Mouse (Mus musculus) intestine, embryonic 16.5 days (tissue): ENCODE results near the gene Syt9. TPM values are rescaled to one million over a fixed set of nuclear protein-coding genes. Genes with fewer than 3 reads are reported as not detected.

Experiments
- ATAC-seq: fragments of 200-750 bp; cut with Nextera tagmentation; 2 replicates; pipeline ENCODE4 v1.8.0; 2017; ENCODE audit warnings: moderate TSS enrichment, moderate library complexity
- H3K27ac ChIP-seq: fragments of 300-500 bp; sonication (generic); 2 replicates; pipeline ENCODE4 v1.5.1; 2014; ENCODE audit warnings: mild to moderate bottlenecking, low read length
- H3K27me3 ChIP-seq: fragments of 300-500 bp; sonication (generic); replicated peaks from 2 replicates; pipeline ENCODE4 v1.6.1; 2014; ENCODE audit warnings: low read length, control low read depth, mixed read lengths; ENCODE audit not compliant: control insufficient read depth, insufficient read depth
- H3K36me3 ChIP-seq: fragments of 300-500 bp; sonication (generic); 2 replicates; pipeline ENCODE4 v1.6.1; 2014; ENCODE audit warnings: low read length, control low read depth; ENCODE audit not compliant: control insufficient read depth, insufficient read depth
- H3K4me1 ChIP-seq: fragments of 300-500 bp; sonication (generic); 2 replicates; pipeline ENCODE4 v1.6.1; 2014; ENCODE audit warnings: low read length, control low read depth, mixed read lengths; ENCODE audit not compliant: control insufficient read depth, insufficient read depth
- H3K4me2 ChIP-seq: fragments of 300-500 bp; sonication (generic); 2 replicates; pipeline ENCODE4 v1.6.1; 2014; ENCODE audit warnings: low read depth, low read length, control low read depth
- H3K4me3 ChIP-seq: fragments of 300-500 bp; sonication (generic); 2 replicates; pipeline ENCODE4 v1.5.1; 2014; ENCODE audit warnings: mild to moderate bottlenecking, low read length
- H3K9ac ChIP-seq: fragments of 300-500 bp; sonication (generic); 2 replicates; pipeline ENCODE4 v1.6.1; 2014; ENCODE audit warnings: low read depth, low read length
- H3K9me3 ChIP-seq: fragments of 300-500 bp; sonication (generic); 2 replicates; pipeline ENCODE4 v1.6.1; 2016; ENCODE audit warnings: low read length, control low read depth; ENCODE audit not compliant: control insufficient read depth
- WGBS: fragments of 180-500 bp; shearing (Covaris S2); extraction: QIAGEN DNeasy Blood & Tissue Kit; methylation state at CpG from one replicate; pipeline ENCODE4 v1.1.7; 2014; 5-methylcytosine and 5-hydroxymethylcytosine counted together
- polyA plus RNA-seq: library from polyadenylated mRNA; unstranded; fragments of >200 nt; fragmentation: Nextera tagmentation; extraction: Ambion mirVana; gene quantifications from 2 replicates; pipeline ENCODE4 v1.2.1, GENCODE M21; 2015

Syt9 gene
- polyA plus RNA-seq, 1 experiment from 2014 or later = 2.4 TPM

DNA sequence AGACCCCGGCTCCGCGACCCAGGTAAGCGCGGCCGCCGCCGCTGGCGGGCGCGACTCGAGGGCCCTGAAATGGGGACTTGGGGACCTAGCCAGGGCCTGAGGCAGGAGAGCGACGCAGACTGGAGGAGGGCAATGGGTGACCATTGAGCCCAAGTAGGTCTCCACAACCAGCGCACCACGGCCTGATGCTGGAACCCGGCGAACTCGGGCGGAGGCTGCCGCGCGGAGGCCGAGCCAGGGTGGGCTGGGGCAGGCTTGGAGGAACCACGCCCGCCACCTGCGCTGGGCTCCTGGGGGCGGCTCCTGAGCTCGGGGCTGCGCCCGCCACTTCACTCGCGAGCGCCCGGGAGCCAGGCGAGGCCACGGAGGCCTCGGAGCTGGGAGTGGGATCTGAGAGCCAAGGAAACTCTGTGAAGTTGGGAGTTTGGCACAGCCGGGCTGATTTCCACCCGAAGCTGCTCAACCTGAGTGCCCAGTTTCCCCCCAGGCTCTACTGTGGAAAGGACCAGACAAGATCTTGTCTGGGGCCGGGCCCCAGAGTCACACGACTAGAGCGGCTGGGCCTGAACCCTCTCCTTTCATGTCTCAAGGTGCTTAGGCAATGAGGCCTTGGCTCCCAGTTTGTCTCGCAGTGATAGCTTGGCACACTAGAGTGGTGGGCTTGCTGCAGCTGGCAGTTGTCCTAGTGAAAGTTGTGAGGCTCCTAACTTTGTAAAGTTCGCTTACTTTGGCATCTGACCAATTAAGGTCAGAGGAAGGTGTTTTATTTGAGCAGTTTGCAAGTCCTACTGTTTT lies 795 bp downstream of the Syt9 start:
- peak overlapping the region; percentile 69 for H3K4me3 ChIP-seq
- H3K27ac ChIP-seq = no peak overlapping the region
- H3K36me3 ChIP-seq = no peaks in the 10 kb centered on the region
- peak; percentile 30 for ATAC-seq
- WGBS = 3% methylated on average over 44 of the region's 45 CpGs
- peak overlapping the region; percentile 98 for H3K4me2 ChIP-seq
- H3K9me3 ChIP-seq = no peaks in the 10 kb centered on the region
- peak overlapping the region; percentile 69 for H3K9ac ChIP-seq
- peaks cover 7% of the 10 kb centered on the region; the same call in 1 of the 2 replicates for H3K4me1 ChIP-seq
- H3K27me3 ChIP-seq = 0 out of 2 replicates have a peak, but pooled peaks cover 8% of the 10 kb centered on the region

GRCm38 (mm10) chr7:107380562-107380961 lies 10.0 kb downstream of the Syt9 start:
- ATAC-seq = no peak
- WGBS = 90% methylated on average over 5 of the region's 5 CpGs
- no peak overlapping the region for H3K9ac ChIP-seq

DNA sequence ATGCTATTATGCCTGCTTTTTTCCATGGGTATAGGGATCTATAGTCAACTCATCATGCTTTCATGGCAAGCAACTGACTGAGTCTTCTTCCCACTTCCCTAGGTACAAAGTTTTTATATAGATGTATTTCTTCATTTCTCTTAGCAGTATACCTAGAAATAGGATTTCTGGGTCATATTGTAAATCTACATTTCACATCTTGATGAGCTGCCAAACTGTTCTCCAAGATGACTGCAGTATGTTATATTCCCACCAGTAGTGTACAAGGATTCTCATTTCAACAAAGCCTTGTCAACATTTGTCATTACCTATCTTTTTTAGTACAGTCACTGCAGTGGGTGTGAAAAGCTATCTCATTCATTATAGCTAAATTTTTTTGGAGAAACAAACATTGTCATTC lies 19.1 kb downstream of the Syt9 start:
- no peaks in the 10 kb centered on the region for H3K4me1 ChIP-seq
- no peak overlapping the region for H3K4me3 ChIP-seq
- H3K4me2 ChIP-seq = no peak overlapping the region
- no peaks in the 10 kb centered on the region for H3K36me3 ChIP-seq
- H3K9me3 ChIP-seq = no peaks in the 10 kb centered on the region
- no peak overlapping the region for H3K27ac ChIP-seq
- no peaks in the 10 kb centered on the region for H3K27me3 ChIP-seq
- ATAC-seq = no peak
- no peak overlapping the region for H3K9ac ChIP-seq

More at GRCm38 (mm10) chr7:107380562-107380961, 10.0 kb downstream of the Syt9 start:
- H3K4me2 ChIP-seq = no peak overlapping the region
- H3K27me3 ChIP-seq = no peaks in the 10 kb centered on the region
- no peaks in the 10 kb centered on the region for H3K4me1 ChIP-seq
- no peak overlapping the region for H3K27ac ChIP-seq
- H3K9me3 ChIP-seq = no peaks in the 10 kb centered on the region
- no peaks in the 10 kb centered on the region for H3K36me3 ChIP-seq
- H3K4me3 ChIP-seq = no peak overlapping the region

- Histone ChIP-seq H3K9ac (no peak overlapping the region), H3K27ac (no peak overlapping the region), H3K4me2 (no peak overlapping the region), H3K4me3 (no peak overlapping the region), H3K36me3 (no peaks in the 10 kb centered on the region), H3K4me1 (no peaks in the 10 kb centered on the region), H3K27me3 (no peaks in the 10 kb centered on the region), H3K9me3 (no peaks in the 10 kb centered on the region)
- WGBS = 60% methylated on average over 2 of the region's 2 CpGs
- no peak for ATAC-seq
Observed at GRCm38 (mm10) chr7:107392749-107393148, 22.2 kb downstream of the Syt9 start.

DNA sequence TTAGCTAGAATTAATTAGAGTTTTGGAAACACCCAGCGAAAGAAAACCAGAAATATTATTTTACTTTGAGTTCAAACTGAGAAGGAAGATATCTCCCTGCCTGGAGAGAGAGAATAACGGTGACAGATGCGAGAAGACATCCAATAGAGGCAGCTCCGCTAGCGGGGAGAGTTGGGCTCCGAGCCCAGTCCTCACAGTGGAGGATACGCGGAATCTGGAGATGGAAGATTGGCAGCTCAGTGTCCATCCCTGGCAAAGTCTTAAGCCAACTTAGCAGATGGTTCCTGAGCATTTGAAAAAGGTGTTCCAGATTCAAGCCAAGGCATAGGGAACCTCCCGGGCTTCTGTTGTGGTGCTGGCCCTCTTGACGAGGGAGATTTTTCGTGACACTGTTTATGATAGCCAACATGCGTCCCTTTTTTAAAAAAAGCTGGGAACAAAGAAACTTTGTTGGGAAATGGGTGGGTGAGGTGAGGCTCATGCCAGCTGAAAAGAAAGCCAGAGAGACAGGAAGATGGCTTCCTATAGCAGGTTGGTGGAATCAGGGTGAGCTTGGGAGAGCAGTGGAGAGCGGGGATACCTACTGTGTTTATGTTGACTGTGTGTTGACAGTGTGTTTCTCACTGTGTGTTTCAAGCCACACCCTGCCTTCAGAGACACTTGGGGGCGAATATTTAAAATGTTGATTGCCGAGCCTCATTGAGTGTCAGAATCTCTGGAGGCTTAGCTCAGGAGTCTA lies 29.7 kb downstream of the Syt9 start:
- H3K4me1 ChIP-seq = no peaks in the 10 kb centered on the region
- no peaks in the 10 kb centered on the region for H3K9me3 ChIP-seq
- H3K36me3 ChIP-seq = no peaks in the 10 kb centered on the region
- H3K27ac ChIP-seq = no peak overlapping the region
- no peak overlapping the region for H3K4me2 ChIP-seq
- no peak for ATAC-seq
- no peak overlapping the region for H3K4me3 ChIP-seq
- H3K27me3 ChIP-seq = no peaks in the 10 kb centered on the region
- no peak overlapping the region for H3K9ac ChIP-seq
- 87% methylated on average over 15 of the region's 15 CpGs for WGBS

- WGBS = 87% methylated on average over 3 of the region's 3 CpGs
- H3K9me3 ChIP-seq = no peaks in the 10 kb centered on the region
- no peaks in the 10 kb centered on the region for H3K27me3 ChIP-seq
- ATAC-seq = no peak
- no peaks in the 10 kb centered on the region for H3K36me3 ChIP-seq
- H3K9ac ChIP-seq = no peak overlapping the region
- no peaks in the 10 kb centered on the region for H3K4me1 ChIP-seq
- no peak overlapping the region for H3K4me3 ChIP-seq
- no peak overlapping the region for H3K4me2 ChIP-seq
- H3K27ac ChIP-seq = no peak overlapping the region
Observed at GRCm38 (mm10) chr7:107403261-107403660, 32.7 kb downstream of the Syt9 start.

DNA sequence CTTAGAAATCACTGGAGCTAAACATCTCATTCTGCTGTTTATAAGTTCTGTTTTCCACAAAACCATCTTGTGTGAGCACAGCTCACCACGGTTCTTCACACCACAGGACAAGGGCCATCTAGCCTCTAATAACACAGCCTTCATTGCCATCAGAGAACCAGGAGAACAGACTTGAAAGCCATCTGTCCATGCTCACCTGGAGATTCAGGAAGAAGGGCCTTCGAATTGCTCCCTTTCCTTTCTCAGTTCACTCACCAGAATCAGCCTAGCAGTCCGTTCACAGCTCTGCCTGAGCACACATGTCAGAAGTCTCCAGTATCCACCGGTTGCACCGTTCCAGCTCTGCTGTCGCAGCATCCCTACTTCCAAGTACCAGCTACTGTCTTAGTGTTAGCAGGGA lies 44.4 kb downstream of the Syt9 start:
- Histone ChIP-seq H3K9me3 (no peaks in the 10 kb centered on the region), H3K4me1 (no peaks in the 10 kb centered on the region), H3K27ac (no peak overlapping the region), H3K4me2 (no peak overlapping the region), H3K9ac (no peak overlapping the region), H3K27me3 (no peaks in the 10 kb centered on the region), H3K4me3 (no peak overlapping the region), H3K36me3 (no peaks in the 10 kb centered on the region)
- WGBS = 84% methylated on average over 6 of the region's 6 CpGs
- no peak for ATAC-seq

DNA sequence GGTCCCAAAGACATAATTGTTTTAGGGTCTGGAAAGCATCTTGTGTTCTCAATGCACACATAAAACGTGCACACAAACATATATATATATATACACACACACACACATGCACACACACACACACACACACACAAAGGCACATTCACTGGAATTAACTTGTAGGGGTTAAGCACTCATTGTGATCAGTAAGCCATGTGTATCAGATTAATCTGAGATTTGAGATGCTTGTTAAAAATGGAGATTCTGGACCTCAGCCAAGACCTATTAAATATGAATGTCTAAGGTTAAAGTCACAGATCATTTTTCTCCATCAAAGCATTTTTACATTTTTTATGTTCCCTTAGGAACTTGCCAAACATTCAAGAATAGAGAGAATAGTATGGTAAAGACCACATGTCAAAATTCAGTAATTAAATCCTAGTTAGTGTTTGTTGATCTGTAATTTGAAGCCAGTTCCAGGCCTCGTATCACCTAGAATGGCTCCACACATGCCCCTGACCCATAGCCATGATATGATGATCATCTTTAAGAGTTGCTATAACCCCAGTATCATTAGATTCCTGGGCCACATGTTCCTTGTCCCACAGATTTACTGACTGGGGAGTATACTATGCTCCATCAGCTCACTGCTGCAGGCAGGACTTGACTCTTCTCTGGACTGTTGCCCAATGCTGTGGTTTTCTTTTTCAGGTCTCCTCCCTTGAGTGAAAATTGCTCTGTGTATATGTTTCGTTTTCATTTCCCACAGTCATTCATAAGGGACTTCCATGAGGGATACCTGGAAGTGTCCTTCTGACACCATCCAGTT lies 46.7 kb downstream of the Syt9 start:
- WGBS = 68% methylated on average over 3 of the region's 3 CpGs
- Histone ChIP-seq H3K9me3 (no peaks in the 10 kb centered on the region), H3K4me2 (no peak overlapping the region), H3K4me3 (no peak overlapping the region), H3K9ac (no peak overlapping the region), H3K27ac (no peak overlapping the region), H3K27me3 (no peaks in the 10 kb centered on the region), H3K4me1 (no peaks in the 10 kb centered on the region), H3K36me3 (no peaks in the 10 kb centered on the region)
- ATAC-seq = no peak

DNA sequence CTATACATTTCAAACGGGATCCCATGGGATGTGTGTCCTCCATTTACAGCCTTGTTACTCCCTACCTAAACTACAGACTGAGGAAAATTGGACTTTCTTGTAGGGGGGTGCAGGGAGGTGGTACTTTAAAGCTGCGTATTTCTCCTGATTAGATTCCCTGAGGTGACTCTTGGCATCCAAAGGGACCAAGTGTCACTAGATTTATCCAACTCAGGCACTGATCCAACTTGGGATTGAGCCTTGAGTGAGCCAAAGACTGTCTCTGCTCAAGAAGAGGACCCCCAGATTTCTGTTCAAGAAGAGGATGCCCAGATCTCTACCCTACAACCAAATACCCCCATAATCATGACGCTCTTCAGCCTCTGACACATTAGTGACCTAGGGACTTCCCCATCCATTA lies 66.9 kb downstream of the Syt9 start:
- H3K9ac ChIP-seq = no peak overlapping the region
- H3K27ac ChIP-seq = no peak overlapping the region
- WGBS = 90% methylated on average over 3 of the region's 3 CpGs
- H3K9me3 ChIP-seq = no peaks in the 10 kb centered on the region
- H3K4me3 ChIP-seq = no peak overlapping the region
- ATAC-seq = no peak
- H3K4me1 ChIP-seq = no peaks in the 10 kb centered on the region
- no peak overlapping the region for H3K4me2 ChIP-seq
- no peaks in the 10 kb centered on the region for H3K36me3 ChIP-seq
- no peaks in the 10 kb centered on the region for H3K27me3 ChIP-seq
